Mouse (Mus musculus) neural tube, embryonic 14.5 days (tissue): ENCODE measurements around the gene Btbd6. TPM values are rescaled to one million over a fixed set of nuclear protein-coding genes. Genes with fewer than 3 reads are reported as not detected.

Source experiments
- ATAC-seq: fragments of 200-750 bp; cut with Nextera tagmentation; 2 replicates; pipeline ENCODE4 v1.8.0; 2017; ENCODE audit warnings: low read depth, mild to moderate bottlenecking, moderate TSS enrichment, moderate library complexity
- H3K27ac ChIP-seq: fragments of 300-500 bp; sonication (generic); 2 replicates; pipeline ENCODE4 v1.5.1; 2014; ENCODE audit warnings: low read depth, mild to moderate bottlenecking, control low read depth, low read length, moderate library complexity, mixed read lengths
- H3K27me3 ChIP-seq: fragments of 300-500 bp; sonication (generic); 2 replicates; pipeline ENCODE4 v1.6.1; 2014; ENCODE audit warnings: low read length; ENCODE audit not compliant: control insufficient read depth, insufficient read depth
- H3K36me3 ChIP-seq: fragments of 300-500 bp; sonication (generic); 2 replicates; pipeline ENCODE4 v1.6.1; 2014; ENCODE audit warnings: low read length, mixed read lengths; ENCODE audit not compliant: control insufficient read depth, insufficient read depth
- H3K4me1 ChIP-seq: fragments of 300-500 bp; sonication (generic); 2 replicates; pipeline ENCODE4 v1.6.1; 2014; ENCODE audit warnings: low read length; ENCODE audit not compliant: control insufficient read depth, insufficient read depth
- H3K4me2 ChIP-seq: fragments of 300-500 bp; sonication (generic); 2 replicates; pipeline ENCODE4 v1.6.1; 2014; ENCODE audit warnings: mild to moderate bottlenecking, low read depth, low read length, control low read depth
- H3K4me3 ChIP-seq: fragments of 300-500 bp; sonication (generic); 2 replicates; pipeline ENCODE4 v1.5.1; 2014; ENCODE audit warnings: low read depth, low read length, control low read depth, mixed read lengths
- H3K9ac ChIP-seq: fragments of 300-500 bp; sonication (generic); replicated peaks from 2 replicates; pipeline ENCODE4 v1.6.1; 2014; ENCODE audit warnings: low read depth, mild to moderate bottlenecking, control low read depth, low read length, mixed read lengths
- H3K9me3 ChIP-seq: fragments of 300-500 bp; sonication (generic); 2 replicates; pipeline ENCODE4 v1.6.1; 2016; ENCODE audit warnings: low read length; ENCODE audit not compliant: control insufficient read depth
- WGBS: fragments of 180-500 bp; shearing (Covaris S2); extraction: QIAGEN DNeasy Blood & Tissue Kit; methylation state at CpG from one replicate; pipeline ENCODE4 v1.1.7; 2014; 5-methylcytosine and 5-hydroxymethylcytosine counted together
- polyA plus RNA-seq: library from polyadenylated mRNA; unstranded; fragments of >200 nt; fragmentation: Nextera tagmentation; extraction: Ambion mirVana; gene quantifications from 2 replicates; pipeline ENCODE4 v1.2.1, GENCODE M21; 2014

The Btbd6 gene
- polyA plus RNA-seq, 1 experiment from 2014 or later, result 55.5 TPM

- ATAC-seq, result no peak
- H3K4me1 ChIP-seq, result peaks cover 5% of the 10 kb centered on the region; the same call in 1 of the 2 replicates
Measured at GRCm38 (mm10) chr12:113021488-113021887, 45.2 kb downstream of the Btbd6 start.

GRCm38 (mm10) chr12:113023082-113023481, 46.8 kb downstream of the Btbd6 start:
- no peak overlapping the region for H3K4me2 ChIP-seq
- no peak overlapping the region for H3K9ac ChIP-seq
- H3K4me1 ChIP-seq, result peaks cover 6% of the 10 kb centered on the region; the same call in 1 of the 2 replicates
- H3K9me3 ChIP-seq, result no peaks in the 10 kb centered on the region
- H3K27ac ChIP-seq, result no peak overlapping the region
- WGBS, result 91% methylated on average over 4 of the region's 4 CpGs
- 0 out of 2 replicates have a peak, but pooled peaks cover 5% of the 10 kb centered on the region for H3K36me3 ChIP-seq
- no peak overlapping the region for H3K4me3 ChIP-seq
- no peak for ATAC-seq
- H3K27me3 ChIP-seq, result no peaks in the 10 kb centered on the region

More at GRCm38 (mm10) chr12:113021488-113021887, 45.2 kb downstream of the Btbd6 start:
- H3K9me3 ChIP-seq, result no peaks in the 10 kb centered on the region
- no peak overlapping the region for H3K4me3 ChIP-seq
- no peak overlapping the region for H3K9ac ChIP-seq
- 0 out of 2 replicates have a peak, but pooled peaks cover 5% of the 10 kb centered on the region for H3K36me3 ChIP-seq
- H3K4me2 ChIP-seq, result no peak overlapping the region
- H3K27me3 ChIP-seq, result no peaks in the 10 kb centered on the region
- no peak overlapping the region for H3K27ac ChIP-seq

DNA sequence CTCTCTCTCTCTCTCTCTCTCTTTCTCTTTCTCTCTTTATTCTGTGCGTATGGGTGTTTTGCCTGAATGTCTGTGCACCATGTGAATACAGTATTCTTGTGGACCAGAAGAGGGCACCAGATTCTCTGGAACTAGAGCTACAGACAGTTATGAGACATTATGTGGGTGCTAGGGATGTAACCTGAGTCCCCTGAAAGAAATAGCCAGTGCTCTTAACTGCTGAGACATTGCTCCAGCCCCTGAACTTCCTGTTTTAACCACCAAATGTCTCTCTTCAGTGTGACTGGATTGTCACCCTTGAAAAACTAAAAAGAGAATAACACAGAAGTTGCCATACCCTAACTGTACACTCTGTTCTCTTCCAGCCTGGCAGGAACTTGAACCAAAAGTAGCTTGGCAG, 50.3 kb downstream of the Btbd6 start:
- Histone ChIP-seq H3K4me3 (no peak overlapping the region), H3K9me3 (no peaks in the 10 kb centered on the region), H3K9ac (no peak overlapping the region), H3K27ac (no peak overlapping the region), H3K27me3 (no peaks in the 10 kb centered on the region), H3K36me3 (no peaks in the 10 kb centered on the region), H3K4me2 (no peak overlapping the region), H3K4me1 (peaks cover 7% of the 10 kb centered on the region; the same call in 1 of the 2 replicates)
- 100% methylated on average over 1 of the region's 1 CpGs for WGBS
- no peak for ATAC-seq

DNA sequence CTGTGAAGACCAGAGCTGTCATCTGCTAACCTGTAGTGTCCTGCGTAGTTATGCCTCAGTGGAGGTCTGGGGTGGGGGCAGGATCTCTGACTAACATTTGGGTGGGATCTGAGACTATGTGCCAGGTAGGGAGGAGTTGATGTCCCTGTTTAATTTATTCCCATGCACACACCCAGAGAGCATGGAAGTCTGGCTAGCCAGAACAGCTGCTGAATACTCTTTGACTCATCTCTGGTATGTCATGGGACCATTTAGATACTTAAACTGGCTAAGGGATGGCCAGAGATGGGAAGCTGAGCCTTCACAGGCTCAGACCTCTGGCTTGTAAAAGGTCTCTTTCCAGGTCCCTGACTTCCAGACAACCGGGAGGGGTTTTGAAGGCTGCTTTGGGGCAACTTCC, 51.2 kb downstream of the Btbd6 start:
- H3K36me3 ChIP-seq, result no peaks in the 10 kb centered on the region
- peaks cover 12% of the 10 kb centered on the region for H3K4me1 ChIP-seq
- no peak overlapping the region for H3K9ac ChIP-seq
- H3K27ac ChIP-seq, result no peak overlapping the region
- WGBS, result 79% methylated on average over 2 of the region's 2 CpGs
- no peak for ATAC-seq
- no peaks in the 10 kb centered on the region for H3K27me3 ChIP-seq
- no peak overlapping the region for H3K4me2 ChIP-seq
- no peak overlapping the region for H3K4me3 ChIP-seq
- H3K9me3 ChIP-seq, result no peaks in the 10 kb centered on the region

DNA sequence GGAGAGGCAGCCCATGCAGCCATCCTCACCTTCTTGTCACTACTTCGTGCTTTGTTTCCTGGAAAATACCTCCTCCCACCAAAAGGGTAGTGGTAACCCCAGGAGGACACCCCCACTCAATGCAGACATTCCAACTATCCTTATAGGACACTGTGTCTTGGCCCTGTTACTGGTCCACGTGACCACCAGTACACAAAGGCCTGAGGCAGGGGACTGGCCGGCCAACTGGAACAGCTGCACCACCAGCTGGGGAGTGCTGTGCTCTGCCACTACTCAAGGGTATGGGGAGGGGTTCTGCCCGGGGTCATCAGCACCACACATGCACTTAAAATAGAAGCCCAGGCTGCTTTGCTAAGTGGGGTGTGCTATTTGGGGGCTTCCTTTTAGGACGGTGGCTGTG, 51.8 kb downstream of the Btbd6 start:
- Histone ChIP-seq H3K4me2 (no peak overlapping the region), H3K36me3 (no peaks in the 10 kb centered on the region), H3K4me1 (peaks cover 13% of the 10 kb centered on the region), H3K9ac (no peak overlapping the region), H3K27me3 (no peaks in the 10 kb centered on the region), H3K9me3 (no peaks in the 10 kb centered on the region), H3K27ac (peak overlapping the region; percentile 16; the same call in 1 of the 2 replicates), H3K4me3 (no peak overlapping the region)
- 37% methylated on average over 5 of the region's 5 CpGs for WGBS
- peak; percentile 25; the same call in 1 of the 2 replicates for ATAC-seq

Other genes with a start within 250 kb of the Btbd6 start
- 4.5 and 6.9 TPM in 2 replicates for gene Pld4, start 215.8 kb upstream of the Btbd6 start, polyA plus RNA-seq
- 3.1 and 4.9 TPM in 2 replicates for gene Ahnak2, start 173.8 kb upstream of the Btbd6 start, polyA plus RNA-seq
- gene Clba1, start 167.5 kb upstream of the Btbd6 start, polyA plus RNA-seq, result 17.5 and 17.8 TPM in 2 replicates
- 33.6 and 37.5 TPM in 2 replicates for gene Cdca4, start 147.1 kb upstream of the Btbd6 start, polyA plus RNA-seq
- gene Gpr132, start 108.3 kb upstream of the Btbd6 start, polyA plus RNA-seq, result 0.10 TPM in 1 of 2 replicates, not detected in the other
- 14.0 and 17.2 TPM in 2 replicates for gene Jag2, start 46.7 kb upstream of the Btbd6 start, polyA plus RNA-seq
- 57.1 and 64.1 TPM in 2 replicates for gene Nudt14, start 34.4 kb upstream of the Btbd6 start, polyA plus RNA-seq
- gene Brf1, start 24.2 kb downstream of the Btbd6 start, polyA plus RNA-seq, result 52.1 and 53.8 TPM in 2 replicates
- gene Pacs2, start 38.0 kb downstream of the Btbd6 start, polyA plus RNA-seq, result 23.0 and 29.4 TPM in 2 replicates
- 0.21 and 0.36 TPM in 2 replicates for gene Tex22, start 98.0 kb downstream of the Btbd6 start, polyA plus RNA-seq
- 19.2 and 19.6 TPM in 2 replicates for gene Mta1, start 121.8 kb downstream of the Btbd6 start, polyA plus RNA-seq
- gene Crip2, start 163.8 kb downstream of the Btbd6 start, polyA plus RNA-seq, result 239 and 300 TPM in 2 replicates
- 11.7 and 46.0 TPM in 2 replicates for gene Crip1, start 169.8 kb downstream of the Btbd6 start, polyA plus RNA-seq
- 12.7 and 17.5 TPM in 2 replicates for gene Tedc1, start 179.9 kb downstream of the Btbd6 start, polyA plus RNA-seq
- gene Tmem121, start 209.4 kb downstream of the Btbd6 start, polyA plus RNA-seq, result 24.9 and 29.4 TPM in 2 replicates